Mouse (Mus musculus) brain, embryonic 14.5 days (tissue): ENCODE measurements around the gene Gramd2.

Source experiments
- CTCF ChIP-seq: fragments of 200-500 bp; IDR thresholded peaks from 2 replicates; pipeline ENCODE4 v1.5.1; 2012; ENCODE audit warnings: inconsistent platforms, mild to moderate bottlenecking, moderate library complexity, borderline replicate concordance; ENCODE audit not compliant: insufficient read depth, insufficient read length; ENCODE audit errors: extremely low read depth
- POLR2A ChIP-seq: fragments of 200-500 bp; IDR thresholded peaks from 2 replicates; pipeline ENCODE4 v1.6.1; 2012; ENCODE audit warnings: mild to moderate bottlenecking, inconsistent platforms, borderline replicate concordance; ENCODE audit not compliant: poor library complexity, insufficient read depth, insufficient read length, severe bottlenecking; ENCODE audit errors: extremely low read depth

DNA sequence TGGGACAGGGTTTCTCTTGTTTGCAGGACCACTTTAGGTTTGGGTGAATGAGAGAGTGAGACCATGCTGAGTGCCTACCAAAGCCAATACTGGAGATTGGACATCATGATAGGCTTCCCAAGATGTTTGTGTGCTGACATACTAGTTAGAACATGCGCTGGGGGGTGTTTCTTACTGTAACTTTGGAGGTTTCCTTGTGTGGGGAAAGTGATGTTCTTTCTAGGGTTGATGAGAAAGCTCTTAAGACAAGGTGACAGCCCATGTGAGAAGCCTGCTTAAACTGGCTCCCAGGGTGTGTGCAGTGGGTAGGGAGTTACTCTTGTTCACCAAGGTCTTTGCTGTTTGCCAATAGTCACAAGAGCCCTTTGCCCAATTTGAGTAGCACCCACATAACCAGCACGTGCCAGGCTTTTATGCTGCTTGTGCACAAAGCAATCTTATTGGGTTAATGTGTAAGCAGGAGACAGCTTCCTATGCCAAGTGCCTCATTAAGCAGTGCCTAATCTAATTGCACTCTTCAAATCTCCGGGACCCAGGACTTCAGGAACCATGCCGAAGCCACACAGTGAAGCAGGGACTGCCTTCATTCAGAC is 15.2 kb upstream of the Gramd2 start:
- TF ChIP-seq CTCF (no peak), POLR2A (no peak)
